Mouse (Mus musculus) hematopoietic stem cell, adult 5-6 weeks (primary cell): Measurements from ENCODE around the gene Apopt1. TPM values are rescaled to one million over a fixed set of nuclear protein-coding genes. Genes with fewer than 3 reads are reported as not detected.

ENCODE experiments used
- ATAC-seq, 2 experiments: fragments of 125-278 bp in 1 of 2; replicated peaks in 1 of 2; 2 replicates each; pipeline ENCODE4 v1.8.0; 2016 to 2017; ENCODE audit warnings: inconsistent platforms in 2 of 2, mild to moderate bottlenecking in 2 of 2, moderate number of reproducible peaks in 2 of 2, low read depth in 1 of 2, moderate TSS enrichment in 1 of 2; ENCODE audit not compliant: low FRiP score in 2 of 2, poor library complexity in 2 of 2, severe bottlenecking in 2 of 2, insufficient read depth in 1 of 2, low TSS enrichment in 1 of 2
- total RNA-seq: library from RNA; stranded (forward); fragments of 172-1452, 232-1000 nt; gene quantifications from 2 replicates; pipeline ENCODE4 v1.2.3, GENCODE M21; 2017

Gene Apopt1
- total RNA-seq, 1 experiment from 2014 or later, result 58.3 TPM

- ATAC-seq, result no peak
Measured at GRCm38 (mm10) chr12:111756082-111756697, 43.1 kb downstream of the Apopt1 start.

GRCm38 (mm10) chr12:111756698-111757082, 43.6 kb downstream of the Apopt1 start:
- ATAC-seq, result no peak

GRCm38 (mm10) chr12:111757561-111758325, 44.7 kb downstream of the Apopt1 start:
- ATAC-seq, result no peak

GRCm38 (mm10) chr12:111758381-111759175, 45.5 kb downstream of the Apopt1 start, which contains the start of gene Klc1:
Klc1 (plus strand) TSS chr12:111758849.
- ATAC-seq, result peak; percentile 52 to 53; a peak in 2 of 4 replicates

- peak in 1 of 2 experiments; percentile 15; a peak in 1 of 4 replicates for ATAC-seq
Measured at GRCm38 (mm10) chr12:111759176-111760061, 46.4 kb downstream of the Apopt1 start.

GRCm38 (mm10) chr12:111760306-111760908, 47.3 kb downstream of the Apopt1 start:
- no peak for ATAC-seq

GRCm38 (mm10) chr12:111762620-111763280, 49.7 kb downstream of the Apopt1 start:
- ATAC-seq, result no peak

GRCm38 (mm10) chr12:111766313-111767236, 53.5 kb downstream of the Apopt1 start:
- ATAC-seq, result no peak

- no peak for ATAC-seq
Measured at GRCm38 (mm10) chr12:111768322-111768928, 55.4 kb downstream of the Apopt1 start.

- peak in 1 of 2 experiments; percentile 22; a peak in 1 of 4 replicates for ATAC-seq
Measured at GRCm38 (mm10) chr12:111769306-111769705, 56.2 kb downstream of the Apopt1 start.

GRCm38 (mm10) chr12:111769816-111770577, 56.9 kb downstream of the Apopt1 start:
- ATAC-seq, result no peak

- ATAC-seq, result no peak
Measured at GRCm38 (mm10) chr12:111770651-111771050, 57.6 kb downstream of the Apopt1 start.

GRCm38 (mm10) chr12:111774156-111774555, 61.1 kb downstream of the Apopt1 start:
- no peak for ATAC-seq

GRCm38 (mm10) chr12:111774845-111775244, 61.8 kb downstream of the Apopt1 start:
- ATAC-seq, result no peak
